Mouse (Mus musculus): Measurements from ENCODE around the gene Tll1. TPM values are rescaled to one million over a fixed set of nuclear protein-coding genes. Genes with fewer than 3 reads are reported as not detected.

Gene Tll1
- total RNA-seq, 2 experiments from 2014 or later = 3.4 to 4.3 TPM

GRCm38 (mm10) chr8:64187881-64188280 lies 18.2 kb downstream of the Tll1 start:
- no peak for DNase-seq (ENCODE audit: low spot score in 2 of 2)
- no peak for TF ChIP-seq CTCF (conservative IDR thresholded peaks at IDR 0.05)
- Histone ChIP-seq H3K27ac (no peak overlapping the region), H3K4me3 (no peak overlapping the region)

GRCm38 (mm10) chr8:64176931-64177330 lies 29.1 kb downstream of the Tll1 start:
- Histone ChIP-seq H3K27ac (no peak overlapping the region), H3K4me3 (no peak overlapping the region)
- DNase-seq (ENCODE audit: low spot score in 2 of 2) = no peak
- TF ChIP-seq CTCF (conservative IDR thresholded peaks at IDR 0.05) = no peak

- no peak overlapping the region for H3K4me3 ChIP-seq
- DNase-seq (ENCODE audit: low spot score in 2 of 2) = no peak
- no peak for TF ChIP-seq CTCF (conservative IDR thresholded peaks at IDR 0.05)
- H3K27ac ChIP-seq = no peak overlapping the region
Observed at GRCm38 (mm10) chr8:64174916-64175315, 31.2 kb downstream of the Tll1 start.

GRCm38 (mm10) chr8:64173759-64174158 lies 32.3 kb downstream of the Tll1 start:
- TF ChIP-seq CTCF (conservative IDR thresholded peaks at IDR 0.05) = no peak
- Histone ChIP-seq H3K4me3 (no peak overlapping the region), H3K27ac (no peak overlapping the region)
- no peak for DNase-seq (ENCODE audit: low spot score in 2 of 2)

GRCm38 (mm10) chr8:64152899-64153891 lies 52.9 kb downstream of the Tll1 start:
- no peak for TF ChIP-seq CTCF (conservative IDR thresholded peaks at IDR 0.05)
- Histone ChIP-seq H3K27ac (no peak overlapping the region), H3K4me3 (peak overlapping the region; percentile 27; the same call in 1 of the 2 replicates)
- DNase-seq (ENCODE audit: low spot score in 2 of 2) = no peak

GRCm38 (mm10) chr8:64152216-64152804 lies 53.8 kb downstream of the Tll1 start:
- TF ChIP-seq CTCF (conservative IDR thresholded peaks at IDR 0.05) = no peak
- peak; percentile 25 to 57 for DNase-seq (ENCODE audit: low spot score in 2 of 2)
- Histone ChIP-seq H3K4me3 (peak overlapping the region; percentile 27), H3K27ac (no peak overlapping the region)

- Histone ChIP-seq H3K4me3 (no peak overlapping the region), H3K27ac (no peak overlapping the region)
- no peak for TF ChIP-seq CTCF (conservative IDR thresholded peaks at IDR 0.05)
- DNase-seq (ENCODE audit: low spot score in 2 of 2) = peak in 1 of 2 experiments; percentile 10
Observed at GRCm38 (mm10) chr8:64136593-64136992, 69.5 kb downstream of the Tll1 start.

- DNase-seq (ENCODE audit: low spot score in 2 of 2) = no peak
- no peak overlapping the region for H3K27ac ChIP-seq
- no peak for TF ChIP-seq CTCF (conservative IDR thresholded peaks at IDR 0.05)
- H3K4me3 ChIP-seq = no peak overlapping the region
Observed at GRCm38 (mm10) chr8:64107190-64107589, 98.9 kb downstream of the Tll1 start.

GRCm38 (mm10) chr8:64073396-64073795 lies 132.7 kb downstream of the Tll1 start:
- TF ChIP-seq CTCF (conservative IDR thresholded peaks at IDR 0.05) = no peak
- no peak overlapping the region for H3K27ac ChIP-seq
- no peak for DNase-seq (ENCODE audit: low spot score in 2 of 2)
- H3K4me3 ChIP-seq = no peak overlapping the region

- no peak for DNase-seq (ENCODE audit: low spot score in 2 of 2)
- TF ChIP-seq CTCF (conservative IDR thresholded peaks at IDR 0.05) = no peak
Observed at GRCm38 (mm10) chr8:64059867-64060266, 146.2 kb downstream of the Tll1 start.

GRCm38 (mm10) chr8:64057571-64057970 lies 148.5 kb downstream of the Tll1 start:
- no peak overlapping the region for H3K27ac ChIP-seq
- TF ChIP-seq CTCF (conservative IDR thresholded peaks at IDR 0.05) = no peak
- no peak for DNase-seq (ENCODE audit: low spot score in 2 of 2)
- H3K4me3 ChIP-seq = no peak overlapping the region

More at GRCm38 (mm10) chr8:64059867-64060266, 146.2 kb downstream of the Tll1 start:
- Histone ChIP-seq H3K27ac (no peak overlapping the region), H3K4me3 (no peak overlapping the region)

- DNase-seq (ENCODE audit: low spot score in 2 of 2) = peak in 1 of 2 experiments; percentile 12
- no peak overlapping the region for H3K4me3 ChIP-seq
- no peak for TF ChIP-seq CTCF (conservative IDR thresholded peaks at IDR 0.05)
Observed at GRCm38 (mm10) chr8:64048556-64048955, 157.5 kb downstream of the Tll1 start.

GRCm38 (mm10) chr8:64047963-64048505 lies 158.0 kb downstream of the Tll1 start:
- Histone ChIP-seq H3K27ac (no peak overlapping the region), H3K4me3 (no peak overlapping the region)
- no peak for TF ChIP-seq CTCF (conservative IDR thresholded peaks at IDR 0.05)
- DNase-seq (ENCODE audit: low spot score in 2 of 2) = no peak

More at GRCm38 (mm10) chr8:64048556-64048955, 157.5 kb downstream of the Tll1 start:
- H3K27ac ChIP-seq = no peak overlapping the region
